In genomic region chr5:5515411-5515810, GRCm38 (mm10) we compare ENCODE assay signal across 12 mouse cellular contexts. TPM values are rescaled to one million over a fixed set of nuclear protein-coding genes. Genes with fewer than 3 reads are reported as not detected.
A peak's percentile ranks its signal among the peaks of the same experiment; 100 is the strongest.
DNase-seq lines count a peak whose midpoint lies in the region; ATAC-seq lines count a peak whose summit lies in the region.
"Had no signal": no experiment of that assay in that cellular context is flagged by ENCODE, and none has a peak within 500 bp of the region (broad histone marks: within the 10 kb centered on the region; RNA-seq: fewer than 3 reads in every experiment).

No protein-coding gene starts in this region.

- peaks cover 7% of the 10 kb centered on the region; the same call in 1 of the 2 replicates for H3K4me1 ChIP-seq in liver, embryonic 12.5 days
- H3K4me1 ChIP-seq in liver, embryonic 11.5 days (replicated peaks; ENCODE audit: control insufficient read depth, insufficient read depth, low read length): no peaks in the 10 kb centered on the region
- H3K4me1 ChIP-seq in hindbrain, embryonic 16.5 days (ENCODE audit: control insufficient read depth, insufficient read depth, low read depth, low read length): no peaks in the 10 kb centered on the region
- H3K4me1 ChIP-seq in midbrain, embryonic 16.5 days (ENCODE audit: control insufficient read depth, insufficient read depth, low read length): no peaks in the 10 kb centered on the region

- no peaks in the 10 kb centered on the region; the same call in none of the 2 replicates for H3K27me3 ChIP-seq in liver, embryonic 12.5 days (replicated peaks)
- H3K27me3 ChIP-seq in liver, embryonic 11.5 days (replicated peaks; ENCODE audit: control insufficient read depth, insufficient read depth, low read length): no peaks in the 10 kb centered on the region
- no peaks in the 10 kb centered on the region for H3K27me3 ChIP-seq in hindbrain, embryonic 16.5 days (replicated peaks; ENCODE audit: control insufficient read depth, insufficient read depth, low read length)
- no peaks in the 10 kb centered on the region for H3K27me3 ChIP-seq in midbrain, embryonic 16.5 days (ENCODE audit: control insufficient read depth, insufficient read depth, low read depth, low read length)

- WGBS in liver, embryonic 12.5 days (ENCODE audit: insufficient replicate concordance): 68% methylated on average over 5 of the region's 5 CpGs
- WGBS in liver, embryonic 11.5 days: 71% methylated on average over 5 of the region's 5 CpGs
- WGBS in hindbrain, embryonic 16.5 days: 83% methylated on average over 5 of the region's 5 CpGs
- WGBS in midbrain, embryonic 16.5 days: 84% methylated on average over 5 of the region's 5 CpGs

- H3K9me3 ChIP-seq in liver, embryonic 12.5 days (replicated peaks): no peaks in the 10 kb centered on the region
- H3K9me3 ChIP-seq in liver, embryonic 11.5 days (ENCODE audit: control insufficient read depth, low read length): no peaks in the 10 kb centered on the region
- no peaks in the 10 kb centered on the region for H3K9me3 ChIP-seq in hindbrain, embryonic 16.5 days (ENCODE audit: control insufficient read depth, low read length)
- H3K9me3 ChIP-seq in midbrain, embryonic 16.5 days (replicated peaks; ENCODE audit: control insufficient read depth, low read length, poor library complexity, severe bottlenecking): no peaks in the 10 kb centered on the region
- H3K9me3 ChIP-seq: heart, embryonic 10.5 days had no signal

- no peak overlapping the region for H3K27ac ChIP-seq in liver, embryonic 12.5 days
- no peak overlapping the region for H3K27ac ChIP-seq in liver, embryonic 11.5 days (ENCODE audit: low read depth, low read length)
- no peak overlapping the region for H3K27ac ChIP-seq in hindbrain, embryonic 16.5 days (ENCODE audit: low read depth, low read length)
- H3K27ac ChIP-seq in midbrain, embryonic 16.5 days (ENCODE audit: low read length): no peak overlapping the region

- DNase-seq in cerebellum, adult 9-10 months: peak; percentile 52
- no peak for DNase-seq in cerebellum, postnatal 4 days (ENCODE audit: low spot score in 2 of 2)
- DNase-seq in liver, embryonic 11.5 days (ENCODE audit: low spot score): no peak
- DNase-seq in thymus, postnatal 36 days: no peak
- no peak for DNase-seq in right cerebral cortex, postnatal 4 days

- 0 out of 2 replicates have a peak, but pooled peaks have one; percentile 10 for ATAC-seq in liver, embryonic 12.5 days
- ATAC-seq in liver, embryonic 11.5 days (replicated peaks; ENCODE audit: low FRiP score): no peak
- no peak for ATAC-seq in hindbrain, embryonic 16.5 days
- ATAC-seq in midbrain, embryonic 16.5 days: no peak

- peaks cover 6% of the 10 kb centered on the region; the same call in 1 of the 2 replicates for H3K36me3 ChIP-seq in liver, embryonic 12.5 days
- H3K36me3 ChIP-seq in liver, embryonic 11.5 days (ENCODE audit: control insufficient read depth, insufficient read depth, low read length): no peaks in the 10 kb centered on the region
- H3K36me3 ChIP-seq in hindbrain, embryonic 16.5 days (ENCODE audit: control insufficient read depth, insufficient read depth, low read length): no peaks in the 10 kb centered on the region
- no peaks in the 10 kb centered on the region; the same call in 1 of the 2 replicates for H3K36me3 ChIP-seq in midbrain, embryonic 16.5 days (ENCODE audit: control insufficient read depth, insufficient read depth, low read length)

- H3K9ac ChIP-seq in liver, embryonic 12.5 days: no peak overlapping the region
- H3K9ac ChIP-seq in liver, embryonic 11.5 days (ENCODE audit: low read depth, low read length): no peak overlapping the region
- H3K9ac ChIP-seq in hindbrain, embryonic 16.5 days (ENCODE audit: low read depth, low read length): no peak overlapping the region
- H3K9ac ChIP-seq in midbrain, embryonic 16.5 days (ENCODE audit: low read depth, low read length): no peak overlapping the region

- no peak overlapping the region for H3K4me2 ChIP-seq in liver, embryonic 12.5 days
- H3K4me2 ChIP-seq in liver, embryonic 11.5 days: no peak overlapping the region; the same call in 1 of the 2 replicates
- peak overlapping the region; percentile 84 for H3K4me2 ChIP-seq in hindbrain, embryonic 16.5 days (ENCODE audit: low read length)
- H3K4me2 ChIP-seq in midbrain, embryonic 16.5 days (ENCODE audit: low read length): peak overlapping the region; percentile 86

- H3K4me3 ChIP-seq in liver, embryonic 12.5 days: no peak overlapping the region
- no peak overlapping the region for H3K4me3 ChIP-seq in liver, embryonic 11.5 days (ENCODE audit: low read depth, low read length)
- no peak overlapping the region for H3K4me3 ChIP-seq in hindbrain, embryonic 16.5 days (ENCODE audit: low read length)
- no peak overlapping the region; the same call in 1 of the 2 replicates for H3K4me3 ChIP-seq in midbrain, embryonic 16.5 days (ENCODE audit: low read depth, low read length)

RNA-seq across cellular contexts. Expression of gene Cldn12, which starts 0.7 kb away (rescaled TPM):
- 10.0 and 10.8 TPM in 2 replicates for polyA plus RNA-seq in liver, embryonic 12.5 days (2016; fragmentation: Nextera tagmentation; extraction: Ambion mirVana)
- 14.1 and 16.9 TPM in 2 replicates for polyA plus RNA-seq in liver, embryonic 11.5 days (2014; fragmentation: Nextera tagmentation; extraction: Ambion mirVana)
- 16.4 and 19.6 TPM in 2 replicates for polyA plus RNA-seq in hindbrain, embryonic 16.5 days (2015; fragmentation: Nextera tagmentation; extraction: Ambion mirVana)
- 16.8 and 19.4 TPM in 2 replicates for polyA plus RNA-seq in midbrain, embryonic 16.5 days (2015; fragmentation: Nextera tagmentation; extraction: Ambion mirVana)

RNA-seq across cellular contexts. Expression of gene 1700015F17Rik, which starts 36.5 kb away (rescaled TPM):
- not detected in 2 replicates for polyA plus RNA-seq in liver, embryonic 12.5 days (2016; fragmentation: Nextera tagmentation; extraction: Ambion mirVana)
- not detected in 2 replicates for polyA plus RNA-seq in liver, embryonic 11.5 days (2014; fragmentation: Nextera tagmentation; extraction: Ambion mirVana)
- polyA plus RNA-seq in hindbrain, embryonic 16.5 days (2015; fragmentation: Nextera tagmentation; extraction: Ambion mirVana): not detected in 2 replicates
- not detected in 2 replicates for polyA plus RNA-seq in midbrain, embryonic 16.5 days (2015; fragmentation: Nextera tagmentation; extraction: Ambion mirVana)
- polyA plus RNA-seq: heart, embryonic 10.5 days; kidney, embryonic 16.5 days; liver, adult 2 months had no signal

RNA-seq across cellular contexts. Expression of gene Gtpbp10, which starts 43.9 kb away (rescaled TPM):
- polyA plus RNA-seq in liver, embryonic 12.5 days (2016; fragmentation: Nextera tagmentation; extraction: Ambion mirVana): 14.6 and 15.7 TPM in 2 replicates
- 24.0 and 25.8 TPM in 2 replicates for polyA plus RNA-seq in liver, embryonic 11.5 days (2014; fragmentation: Nextera tagmentation; extraction: Ambion mirVana)
- 16.1 and 16.5 TPM in 2 replicates for polyA plus RNA-seq in hindbrain, embryonic 16.5 days (2015; fragmentation: Nextera tagmentation; extraction: Ambion mirVana)
- polyA plus RNA-seq in midbrain, embryonic 16.5 days (2015; fragmentation: Nextera tagmentation; extraction: Ambion mirVana): 17.5 and 20.8 TPM in 2 replicates

RNA-seq across cellular contexts. Expression of gene Gm8773, which starts 58.2 kb away (rescaled TPM):
- polyA plus RNA-seq in liver, embryonic 12.5 days (2016; fragmentation: Nextera tagmentation; extraction: Ambion mirVana): 0.44 and 0.57 TPM in 2 replicates
- polyA plus RNA-seq in liver, embryonic 11.5 days (2014; fragmentation: Nextera tagmentation; extraction: Ambion mirVana): 0.32 and 0.82 TPM in 2 replicates
- 15.4 and 17.6 TPM in 2 replicates for polyA plus RNA-seq in hindbrain, embryonic 16.5 days (2015; fragmentation: Nextera tagmentation; extraction: Ambion mirVana)
- polyA plus RNA-seq in midbrain, embryonic 16.5 days (2015; fragmentation: Nextera tagmentation; extraction: Ambion mirVana): 17.9 and 18.2 TPM in 2 replicates
- polyA plus RNA-seq: cerebellum, adult 2 months; liver, adult 2 months had no signal

Comparison
In these comparisons a context has a peak if more than half of its experiments do, and no peak if none do; other contexts are left out.
1. H3K4me2 ChIP-seq: peak in hindbrain, embryonic 16.5 days (single experiment) and midbrain, embryonic 16.5 days (single experiment); none in liver, embryonic 12.5 days (single experiment) and liver, embryonic 11.5 days (single experiment).